Mouse (Mus musculus): ENCODE data around the gene Trp73. TPM values are rescaled to one million over a fixed set of nuclear protein-coding genes. Genes with fewer than 3 reads are reported as not detected.
A peak's percentile ranks its signal among the peaks of the same experiment; 100 is the strongest.

The Trp73 gene
- total RNA-seq, 1 experiment: 2.6 TPM

DNA sequence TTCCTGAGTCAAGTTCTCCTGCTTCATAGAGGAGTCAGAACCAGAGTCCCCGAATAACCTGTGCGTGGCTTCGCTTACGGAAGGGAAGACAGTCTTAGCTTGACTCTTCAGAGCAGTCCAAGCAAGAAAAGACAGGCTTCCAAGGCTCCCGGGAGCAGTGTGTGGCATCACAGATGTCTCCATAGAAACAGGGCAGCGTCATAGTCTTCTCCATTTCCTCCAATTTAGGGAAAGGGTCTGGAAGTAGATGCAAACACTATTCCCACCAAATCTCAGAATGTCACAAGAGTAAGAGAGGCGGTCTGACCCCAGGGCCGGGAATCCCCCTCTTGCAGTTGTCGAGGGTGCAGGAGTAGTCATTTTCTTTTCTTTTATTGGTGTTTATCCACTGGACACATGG is 97.4 kb downstream of the Trp73 start, which contains the start of gene Ccdc27:
TSS of gene Ccdc27 (minus strand) at position 101 of the 400 bp plus-strand sequence.
- no peak for DNase-seq (ENCODE audit: low read depth, low spot score)
- TF ChIP-seq ZNF384 (IDR thresholded peaks at IDR 0.05; ENCODE audit: low read depth, low read length) (no peak), MAFK (IDR thresholded peaks at IDR 0.05; ENCODE audit: insufficient read depth, low read depth, low read length) (no peak), HCFC1 (IDR thresholded peaks at IDR 0.05; ENCODE audit: borderline replicate concordance, insufficient read depth, low read length) (no peak), ZC3H11A (IDR thresholded peaks at IDR 0.05; ENCODE audit: borderline replicate concordance, low read depth, low read length) (no peak), CHD2 (IDR thresholded peaks at IDR 0.05; ENCODE audit: low read depth, low read length) (no peak)
- Histone ChIP-seq H3K36me3 (ENCODE audit: control insufficient read depth, insufficient read depth, low read length, poor library complexity, severe bottlenecking) (no peaks in the 10 kb centered on the region), H3K9ac (ENCODE audit: insufficient read depth, low read depth, low read length, poor library complexity, severe bottlenecking) (no peak within 1 kb of the TSS), H3K27ac (ENCODE audit: insufficient read depth, low read depth, low read length, poor library complexity, severe bottlenecking) (no peak within 1 kb of the TSS), H3K9me3 (ENCODE audit: control insufficient read depth, insufficient read depth, low read depth, low read length) (no peaks in the 10 kb centered on the region), H3K4me3 (ENCODE audit: insufficient read depth in 1 of 2, low read depth in 1 of 2, low read length in 2 of 2, poor library complexity in 1 of 2, severe bottlenecking in 1 of 2) (no peak within 1 kb of the TSS), H3K4me1 (ENCODE audit: control insufficient read depth in 2 of 2, insufficient read depth in 2 of 2, low read length in 2 of 2, poor library complexity in 1 of 2) (no peaks in the 10 kb centered on the region)
- in situ Hi-C loops (cut with MboI; ENCODE audit: low sequenced_read_pairs in 2 of 2, unreplicated experiment in 2 of 2): no loop called here

DNA sequence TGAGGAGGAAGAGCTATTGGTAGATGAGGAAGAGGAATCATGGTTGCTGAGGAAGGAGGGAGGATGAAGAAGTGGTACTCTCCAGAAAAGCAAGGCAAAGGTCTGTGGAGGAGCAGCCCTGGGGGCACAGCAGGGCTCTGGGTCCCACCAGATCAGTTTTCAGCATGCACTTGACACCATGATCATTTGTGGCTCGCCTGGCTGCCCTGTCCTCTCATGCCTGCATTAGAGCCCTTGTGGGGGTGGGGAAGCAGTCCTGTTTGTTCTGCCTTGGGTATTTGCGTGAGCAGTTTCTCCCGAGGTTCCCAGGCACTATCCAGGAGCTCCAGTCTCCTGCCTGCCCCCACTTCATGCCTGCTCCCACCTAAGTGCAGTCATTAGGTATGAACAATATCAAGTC is 102.9 kb downstream of the Trp73 start:
- no peak for DNase-seq (ENCODE audit: low read depth, low spot score)
- in situ Hi-C loops (cut with MboI; ENCODE audit: low sequenced_read_pairs in 2 of 2, unreplicated experiment in 2 of 2): no loop called here
- Histone ChIP-seq H3K36me3 (ENCODE audit: control insufficient read depth, insufficient read depth, low read length, poor library complexity, severe bottlenecking) (no peaks in the 10 kb centered on the region), H3K27ac (ENCODE audit: insufficient read depth, low read depth, low read length, poor library complexity, severe bottlenecking) (no peak overlapping the region), H3K9me3 (ENCODE audit: control insufficient read depth, insufficient read depth, low read depth, low read length) (no peaks in the 10 kb centered on the region), H3K4me3 (ENCODE audit: insufficient read depth in 1 of 2, low read depth in 1 of 2, low read length in 2 of 2, poor library complexity in 1 of 2, severe bottlenecking in 1 of 2) (no peak overlapping the region), H3K9ac (ENCODE audit: insufficient read depth, low read depth, low read length, poor library complexity, severe bottlenecking) (no peak overlapping the region), H3K4me1 (ENCODE audit: control insufficient read depth in 2 of 2, insufficient read depth in 2 of 2, low read length in 2 of 2, poor library complexity in 1 of 2) (no peaks in the 10 kb centered on the region)
- TF ChIP-seq MAFK (IDR thresholded peaks at IDR 0.05; ENCODE audit: insufficient read depth, low read depth, low read length) (no peak), CHD2 (IDR thresholded peaks at IDR 0.05; ENCODE audit: low read depth, low read length) (no peak), ZNF384 (IDR thresholded peaks at IDR 0.05; ENCODE audit: low read depth, low read length) (no peak), ZC3H11A (IDR thresholded peaks at IDR 0.05; ENCODE audit: borderline replicate concordance, low read depth, low read length) (no peak), HCFC1 (IDR thresholded peaks at IDR 0.05; ENCODE audit: borderline replicate concordance, insufficient read depth, low read length) (no peak)

DNA sequence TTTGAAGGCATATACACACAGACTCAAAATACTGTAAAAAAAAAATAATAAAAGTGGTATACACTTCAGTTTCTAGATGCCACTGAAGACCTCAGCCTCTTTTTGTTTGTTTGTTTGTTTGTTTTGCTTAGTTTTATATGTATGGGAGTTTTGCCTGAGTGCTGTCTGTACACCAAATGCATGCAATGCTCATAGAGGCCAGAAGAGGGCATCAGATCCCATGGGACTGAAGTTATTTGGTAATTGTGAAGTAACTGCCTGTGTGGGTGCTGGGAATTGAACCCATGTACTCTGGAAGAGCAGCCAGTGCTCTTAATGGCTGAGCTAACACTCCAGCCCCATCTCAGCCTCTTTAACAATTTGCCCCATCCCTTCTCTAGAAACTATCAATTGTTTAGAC is 111.4 kb downstream of the Trp73 start:
- Histone ChIP-seq H3K4me1 (ENCODE audit: control insufficient read depth in 2 of 2, insufficient read depth in 2 of 2, low read length in 2 of 2, poor library complexity in 1 of 2) (peaks cover 0 to 4% of the 10 kb centered on the region in 2 experiments; a peak in 1 of 4 replicates), H3K9ac (ENCODE audit: insufficient read depth, low read depth, low read length, poor library complexity, severe bottlenecking) (no peak overlapping the region), H3K36me3 (ENCODE audit: control insufficient read depth, insufficient read depth, low read length, poor library complexity, severe bottlenecking) (no peaks in the 10 kb centered on the region), H3K27ac (ENCODE audit: insufficient read depth, low read depth, low read length, poor library complexity, severe bottlenecking) (no peak overlapping the region), H3K4me3 (ENCODE audit: insufficient read depth in 1 of 2, low read depth in 1 of 2, low read length in 2 of 2, poor library complexity in 1 of 2, severe bottlenecking in 1 of 2) (no peak overlapping the region), H3K9me3 (ENCODE audit: control insufficient read depth, insufficient read depth, low read depth, low read length) (no peaks in the 10 kb centered on the region)
- TF ChIP-seq HCFC1 (IDR thresholded peaks at IDR 0.05; ENCODE audit: borderline replicate concordance, insufficient read depth, low read length) (no peak), ZC3H11A (IDR thresholded peaks at IDR 0.05; ENCODE audit: borderline replicate concordance, low read depth, low read length) (0 out of 2 replicates have a peak, but pooled peaks have one; percentile 16), CHD2 (IDR thresholded peaks at IDR 0.05; ENCODE audit: low read depth, low read length) (no peak), MAFK (IDR thresholded peaks at IDR 0.05; ENCODE audit: insufficient read depth, low read depth, low read length) (no peak), ZNF384 (IDR thresholded peaks at IDR 0.05; ENCODE audit: low read depth, low read length) (no peak)
- in situ Hi-C loops (cut with MboI; ENCODE audit: low sequenced_read_pairs in 2 of 2, unreplicated experiment in 2 of 2): no loop called here
- peak; percentile 44 for DNase-seq (ENCODE audit: low read depth, low spot score)

DNA sequence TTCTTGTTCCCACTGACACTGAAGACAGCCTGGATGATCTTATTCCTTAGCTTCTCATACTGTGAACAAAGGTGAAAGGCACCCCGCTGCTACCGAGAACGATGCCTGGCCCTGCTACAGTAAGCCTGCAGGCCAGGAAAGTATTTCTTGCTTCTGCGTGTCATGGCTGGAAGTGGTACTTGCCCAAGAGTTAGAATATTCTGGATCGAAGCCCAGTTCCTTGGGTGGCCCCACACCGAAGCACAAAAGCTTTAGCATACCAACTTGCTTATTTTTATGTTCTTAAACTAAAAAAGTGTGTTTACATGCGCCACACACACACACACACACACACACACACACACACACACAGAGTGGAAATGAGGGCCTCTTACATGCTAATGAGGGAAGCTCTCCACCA is 111.9 kb downstream of the Trp73 start:
- Histone ChIP-seq H3K4me1 (ENCODE audit: control insufficient read depth in 2 of 2, insufficient read depth in 2 of 2, low read length in 2 of 2, poor library complexity in 1 of 2) (peaks cover 0 to 4% of the 10 kb centered on the region in 2 experiments; a peak in 1 of 4 replicates), H3K36me3 (ENCODE audit: control insufficient read depth, insufficient read depth, low read length, poor library complexity, severe bottlenecking) (no peaks in the 10 kb centered on the region), H3K27ac (ENCODE audit: insufficient read depth, low read depth, low read length, poor library complexity, severe bottlenecking) (no peak overlapping the region), H3K9me3 (ENCODE audit: control insufficient read depth, insufficient read depth, low read depth, low read length) (no peaks in the 10 kb centered on the region), H3K4me3 (ENCODE audit: insufficient read depth in 1 of 2, low read depth in 1 of 2, low read length in 2 of 2, poor library complexity in 1 of 2, severe bottlenecking in 1 of 2) (no peak overlapping the region), H3K9ac (ENCODE audit: insufficient read depth, low read depth, low read length, poor library complexity, severe bottlenecking) (no peak overlapping the region)
- DNase-seq (ENCODE audit: low read depth, low spot score): no peak
- TF ChIP-seq CHD2 (IDR thresholded peaks at IDR 0.05; ENCODE audit: low read depth, low read length) (no peak), ZNF384 (IDR thresholded peaks at IDR 0.05; ENCODE audit: low read depth, low read length) (no peak), ZC3H11A (IDR thresholded peaks at IDR 0.05; ENCODE audit: borderline replicate concordance, low read depth, low read length) (no peak), MAFK (IDR thresholded peaks at IDR 0.05; ENCODE audit: insufficient read depth, low read depth, low read length) (no peak), HCFC1 (IDR thresholded peaks at IDR 0.05; ENCODE audit: borderline replicate concordance, insufficient read depth, low read length) (no peak)
- in situ Hi-C loops (cut with MboI; ENCODE audit: low sequenced_read_pairs in 2 of 2, unreplicated experiment in 2 of 2): no loop called here

DNA sequence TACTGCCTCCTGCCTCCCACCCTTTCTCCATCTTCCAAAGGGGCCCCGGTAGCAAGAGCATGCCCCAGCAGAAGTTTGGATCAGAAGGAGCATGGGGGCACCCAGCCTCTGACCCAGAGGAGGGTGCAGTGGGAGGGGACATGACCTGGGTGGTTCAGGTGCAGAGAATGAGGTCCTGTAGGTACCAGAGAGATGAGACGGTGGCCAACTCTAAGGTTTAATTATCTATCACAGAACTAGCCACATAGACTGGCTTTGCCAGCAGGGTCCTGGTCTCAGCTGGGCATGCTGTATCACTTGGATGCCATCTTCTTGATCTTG is 113.6 kb downstream of the Trp73 start:
- TF ChIP-seq CHD2 (IDR thresholded peaks at IDR 0.05; ENCODE audit: low read depth, low read length): no peak
- no peak for TF ChIP-seq ZNF384 (IDR thresholded peaks at IDR 0.05; ENCODE audit: low read depth, low read length)
- no peak for TF ChIP-seq HCFC1 (IDR thresholded peaks at IDR 0.05; ENCODE audit: borderline replicate concordance, insufficient read depth, low read length)
- TF ChIP-seq ZC3H11A (IDR thresholded peaks at IDR 0.05; ENCODE audit: borderline replicate concordance, low read depth, low read length): no peak
- no peak for TF ChIP-seq MAFK (IDR thresholded peaks at IDR 0.05; ENCODE audit: insufficient read depth, low read depth, low read length)
- Histone ChIP-seq H3K4me1 (ENCODE audit: control insufficient read depth in 2 of 2, insufficient read depth in 2 of 2, low read length in 2 of 2, poor library complexity in 1 of 2) (peaks cover 0 to 4% of the 10 kb centered on the region in 2 experiments; a peak in 1 of 4 replicates), H3K27ac (ENCODE audit: insufficient read depth, low read depth, low read length, poor library complexity, severe bottlenecking) (no peak overlapping the region), H3K9ac (ENCODE audit: insufficient read depth, low read depth, low read length, poor library complexity, severe bottlenecking) (peak overlapping the region; percentile 49; the same call in 1 of the 2 replicates), H3K9me3 (ENCODE audit: control insufficient read depth, insufficient read depth, low read depth, low read length) (no peaks in the 10 kb centered on the region), H3K4me3 (ENCODE audit: insufficient read depth in 1 of 2, low read depth in 1 of 2, low read length in 2 of 2, poor library complexity in 1 of 2, severe bottlenecking in 1 of 2) (peak overlapping the region; percentile 31 to 56; a peak in 2 of 4 replicates), H3K36me3 (ENCODE audit: control insufficient read depth, insufficient read depth, low read length, poor library complexity, severe bottlenecking) (peaks cover 4% of the 10 kb centered on the region)
- no peak for DNase-seq (ENCODE audit: low read depth, low spot score)
- in situ Hi-C loops (cut with MboI; ENCODE audit: low sequenced_read_pairs in 2 of 2, unreplicated experiment in 2 of 2): no loop called here
